Mouse (Mus musculus): ENCODE data around the gene Gpr137c.

The Gpr137c gene

GRCm38 (mm10) chr14:45219281-45220089 is at the start of gene Gpr137c:
Gene Gpr137c, plus strand, starts transcription at chr14:45219717.
- DNase-seq: peak; percentile 100

GRCm38 (mm10) chr14:45172260-45172659 is 47.3 kb upstream of the Gpr137c start:
- no peak for DNase-seq

DNA sequence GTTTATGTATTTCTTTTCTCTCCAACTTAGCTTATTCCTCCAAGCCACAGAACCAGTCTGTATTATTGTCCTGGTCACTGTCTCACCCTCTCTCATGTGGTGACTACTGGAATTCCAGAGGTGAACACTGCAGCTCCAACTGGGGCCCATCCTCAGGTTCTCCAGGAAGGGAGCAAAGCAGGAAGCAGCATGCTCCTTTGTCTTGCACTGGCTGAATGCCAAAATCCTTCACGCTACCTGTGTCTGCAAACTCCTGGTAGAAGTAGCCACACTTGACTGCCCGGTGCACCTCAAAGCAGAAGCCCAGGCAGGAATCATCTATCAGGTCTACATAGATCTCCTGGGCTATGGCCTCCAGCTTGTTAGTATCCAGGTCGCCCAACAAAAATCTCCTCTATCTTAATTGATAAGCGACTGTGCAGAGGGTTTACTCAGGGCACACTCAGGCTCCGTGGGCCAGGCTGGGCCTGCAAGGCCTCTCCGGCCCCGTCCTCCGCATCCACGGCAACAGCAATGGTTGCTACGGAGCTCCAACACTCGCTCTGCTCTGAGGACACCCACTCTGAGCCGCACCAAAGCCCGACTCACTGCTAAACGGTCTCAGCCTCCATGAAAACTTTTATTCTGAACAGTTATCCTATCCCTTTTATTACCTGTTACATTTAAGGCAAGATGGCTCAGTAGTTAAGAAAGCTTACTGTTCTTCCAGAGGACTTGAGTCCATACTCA is 44.3 kb upstream of the Gpr137c start:
- peak; percentile 85 for DNase-seq

- DNase-seq: no peak
Measured at GRCm38 (mm10) chr14:45179186-45179585, 40.3 kb upstream of the Gpr137c start.

DNA sequence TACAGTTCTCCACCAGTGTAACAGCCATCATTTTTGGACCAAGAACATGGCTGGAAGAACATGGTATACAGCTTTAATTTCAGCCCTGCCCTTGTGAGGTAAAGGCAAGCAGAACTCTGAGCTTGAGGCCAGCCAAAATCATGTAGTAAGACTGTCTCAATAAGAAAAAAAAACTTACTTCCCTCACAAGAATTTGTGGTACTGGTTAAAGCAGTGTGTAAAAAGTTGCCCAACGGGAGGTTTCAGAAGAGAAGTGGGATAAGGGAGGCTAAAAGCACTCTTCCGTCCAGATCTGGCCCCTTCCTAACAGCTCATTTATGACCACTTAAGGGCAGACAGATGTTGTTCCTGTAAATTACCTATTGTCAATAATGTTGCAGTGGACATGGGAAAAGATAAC is 39.9 kb upstream of the Gpr137c start:
- DNase-seq: peak; percentile 61

DNA sequence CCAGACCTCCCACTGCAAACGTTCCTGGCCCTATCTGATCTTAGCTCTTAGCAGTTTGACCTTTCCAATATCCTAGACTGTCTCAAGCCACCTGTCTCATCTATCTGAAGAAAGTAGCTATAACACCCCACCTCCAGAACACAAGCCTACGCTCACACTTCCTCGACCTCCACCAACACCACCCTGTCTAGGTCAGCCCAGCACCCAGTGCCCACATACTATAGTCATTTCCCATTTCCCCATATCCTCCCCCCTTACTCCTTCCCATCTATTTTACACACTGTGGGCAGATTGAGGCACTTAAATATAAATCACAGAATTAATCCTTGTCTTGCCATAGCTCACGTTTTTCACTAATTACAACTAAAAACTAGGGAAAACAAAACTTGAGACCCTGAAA is 37.9 kb upstream of the Gpr137c start:
- DNase-seq: peak; percentile 71

DNA sequence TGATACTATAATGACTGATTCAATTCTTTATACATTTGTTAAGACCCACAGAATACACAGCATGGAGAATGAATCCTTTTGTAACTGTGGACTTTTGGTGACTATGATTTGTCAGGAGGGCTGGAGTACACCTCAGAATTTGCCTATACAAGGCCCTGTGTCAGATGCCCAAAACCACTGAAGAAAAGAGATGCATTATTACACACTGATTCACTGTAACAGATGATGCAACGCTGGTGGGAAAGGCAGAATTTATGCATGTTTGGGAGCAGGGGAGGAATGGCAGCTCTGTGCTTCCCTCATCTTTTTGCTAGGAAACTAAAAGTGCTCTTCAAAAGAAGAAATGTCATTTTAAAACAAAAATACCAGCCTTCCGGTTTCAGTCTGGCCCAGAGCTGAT is 28.5 kb upstream of the Gpr137c start:
- DNase-seq: no peak

GRCm38 (mm10) chr14:45200607-45201006 is 18.9 kb upstream of the Gpr137c start:
- DNase-seq: peak; percentile 55

DNA sequence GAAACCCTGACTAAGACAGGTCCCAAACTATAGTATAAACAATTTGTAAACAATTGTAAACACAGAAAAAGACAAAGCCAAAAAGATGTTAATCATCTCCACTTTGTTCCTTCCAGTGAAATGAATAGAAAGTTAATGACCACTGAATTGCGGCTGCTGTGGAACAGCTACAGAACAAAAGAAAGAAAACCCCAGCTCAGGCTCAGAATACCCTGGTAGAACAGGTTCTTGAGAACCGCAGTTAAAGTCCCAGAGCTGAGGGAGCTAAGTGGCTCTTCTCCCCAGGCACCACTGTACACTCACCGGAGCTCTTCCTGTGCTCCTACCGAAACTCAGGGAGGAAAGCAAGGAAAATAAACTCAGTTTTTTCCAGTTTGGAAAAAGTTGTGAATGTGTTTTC is 8.8 kb upstream of the Gpr137c start:
- no peak for DNase-seq

GRCm38 (mm10) chr14:45211431-45211830 is 8.1 kb upstream of the Gpr137c start:
- no peak for DNase-seq

- peak; percentile 82 for DNase-seq
Measured at GRCm38 (mm10) chr14:45216711-45217340, 2.7 kb upstream of the Gpr137c start.

DNA sequence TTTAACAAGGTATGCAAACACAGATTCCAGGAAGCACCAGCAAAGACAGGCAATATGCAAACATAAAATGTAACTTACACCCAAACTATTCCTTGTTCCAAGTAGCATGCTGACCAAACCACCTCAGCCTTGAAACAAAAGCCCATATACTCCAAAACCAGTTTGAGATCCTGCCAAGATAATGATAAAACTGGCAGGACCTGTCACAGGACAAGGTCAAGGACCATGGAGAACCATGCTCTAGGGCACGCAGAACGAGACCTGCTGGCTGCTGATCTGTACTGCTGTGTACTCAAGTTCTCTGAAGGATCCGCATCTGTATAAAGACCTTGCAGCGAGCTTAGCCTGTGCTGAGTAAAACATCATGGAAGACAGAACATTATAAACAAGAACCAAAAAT is 1.8 kb upstream of the Gpr137c start:
- DNase-seq: no peak

DNA sequence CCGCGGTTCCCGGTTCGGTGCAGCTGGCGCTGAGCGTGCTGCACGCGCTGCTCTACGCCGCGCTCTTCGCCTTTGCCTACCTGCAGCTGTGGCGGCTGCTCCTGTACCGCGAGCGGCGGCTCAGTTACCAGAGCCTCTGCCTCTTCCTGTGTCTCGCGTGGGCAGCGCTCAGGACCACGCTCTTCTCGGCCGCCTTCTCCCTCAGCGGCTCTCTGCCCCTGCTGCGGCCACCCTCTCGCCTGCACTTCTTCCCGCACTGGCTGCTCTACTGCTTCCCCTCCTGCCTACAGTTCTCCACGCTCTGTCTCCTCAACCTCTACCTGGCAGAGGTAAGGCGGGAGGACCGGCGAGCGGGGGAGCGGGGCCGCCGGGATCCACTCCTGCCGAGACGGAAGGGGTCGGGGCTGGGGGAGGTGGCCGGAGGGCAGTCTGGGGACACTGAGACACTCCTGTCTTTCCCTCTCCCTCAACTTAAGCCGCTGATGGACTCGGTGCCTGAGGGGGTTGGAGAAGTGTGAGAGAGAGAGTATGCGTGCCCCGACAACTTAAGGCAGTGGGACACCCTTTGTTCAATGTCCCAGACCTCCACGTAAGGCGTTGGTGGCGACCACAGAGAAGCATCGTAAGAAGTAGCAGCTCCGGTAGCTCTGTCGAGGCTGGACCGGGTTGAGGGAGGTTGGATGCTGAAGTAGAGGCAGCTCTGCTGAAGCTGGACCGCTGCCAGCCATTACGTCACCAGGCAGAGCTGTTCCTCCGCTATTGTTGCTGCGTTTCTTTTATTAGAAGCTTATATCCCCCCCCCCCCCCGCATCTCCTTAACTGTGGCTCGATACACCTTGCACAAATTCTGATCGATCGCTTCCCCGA is 806 bp downstream of the Gpr137c start, which contains the start of gene Txndc16:
TSS of gene Txndc16 (minus strand) at position 239 of the 867 bp plus-strand sequence.
- peak; percentile 97 for DNase-seq

GRCm38 (mm10) chr14:45220957-45221630 is 1.6 kb downstream of the Gpr137c start:
- no peak for DNase-seq

- DNase-seq: no peak
Measured at GRCm38 (mm10) chr14:45239042-45239441, 19.5 kb downstream of the Gpr137c start.

DNA sequence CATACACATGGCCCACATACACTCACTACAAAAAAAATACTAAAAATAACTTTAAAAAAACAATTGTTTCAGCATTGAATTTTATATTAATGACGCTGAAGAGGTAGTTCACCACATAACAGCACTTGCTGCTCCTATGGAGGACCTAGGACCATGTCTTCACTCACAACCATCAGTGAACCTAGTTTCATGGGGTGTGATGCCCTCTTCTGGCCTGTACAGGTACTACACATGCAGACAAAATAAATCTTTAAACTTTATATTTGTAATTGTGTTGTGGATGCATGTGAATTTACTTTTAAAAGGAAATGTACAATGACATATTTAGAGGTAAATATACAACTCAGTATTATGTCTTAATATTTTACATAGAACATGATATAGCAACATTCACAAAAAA is 22.1 kb downstream of the Gpr137c start:
- no peak for DNase-seq

GRCm38 (mm10) chr14:45251548-45252076 is 32.1 kb downstream of the Gpr137c start:
- no peak for DNase-seq

- no peak for DNase-seq
Measured at GRCm38 (mm10) chr14:45263831-45264592, 44.5 kb downstream of the Gpr137c start.

GRCm38 (mm10) chr14:45275816-45276215 is 56.3 kb downstream of the Gpr137c start:
- no peak for DNase-seq

DNA sequence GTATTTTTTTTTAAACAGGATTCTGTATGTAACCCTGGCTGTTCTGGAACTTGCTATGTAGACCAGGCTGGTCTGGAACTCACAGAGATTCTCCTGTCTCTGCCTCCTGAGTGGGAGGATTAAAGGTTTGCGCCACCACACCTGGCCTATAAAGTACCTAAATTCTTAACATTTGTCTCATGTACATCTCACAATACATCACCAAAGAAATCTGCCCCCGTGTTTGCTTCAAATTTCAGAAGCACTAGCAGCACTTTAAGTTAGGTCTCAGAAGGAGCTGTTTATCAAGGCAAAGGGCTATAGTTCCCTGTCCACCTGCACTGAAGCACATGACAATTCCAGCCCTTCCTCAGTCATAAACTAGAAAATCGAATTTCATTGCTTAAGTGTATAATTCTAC is 62.5 kb downstream of the Gpr137c start:
- DNase-seq: no peak

GRCm38 (mm10) chr14:45291608-45292007 is 72.1 kb downstream of the Gpr137c start:
- peak; percentile 88 for DNase-seq

All from heart, adult 11 months (tissue).